Mouse (Mus musculus) inflammation-experienced regulatory T-cells, adult 16 weeks (primary cell): ENCODE results near the gene Nid1. TPM values are rescaled to one million over a fixed set of nuclear protein-coding genes. Genes with fewer than 3 reads are reported as not detected.

Experiments
- polyA plus RNA-seq: library from polyadenylated mRNA; unstranded; fragments of 100-300 nt; shearing (Covaris generic); gene quantifications from one replicate; pipeline ENCODE4 v1.2.1, GENCODE M21; 2017

The Nid1 gene
- polyA plus RNA-seq = 0.07 TPM

DNA sequence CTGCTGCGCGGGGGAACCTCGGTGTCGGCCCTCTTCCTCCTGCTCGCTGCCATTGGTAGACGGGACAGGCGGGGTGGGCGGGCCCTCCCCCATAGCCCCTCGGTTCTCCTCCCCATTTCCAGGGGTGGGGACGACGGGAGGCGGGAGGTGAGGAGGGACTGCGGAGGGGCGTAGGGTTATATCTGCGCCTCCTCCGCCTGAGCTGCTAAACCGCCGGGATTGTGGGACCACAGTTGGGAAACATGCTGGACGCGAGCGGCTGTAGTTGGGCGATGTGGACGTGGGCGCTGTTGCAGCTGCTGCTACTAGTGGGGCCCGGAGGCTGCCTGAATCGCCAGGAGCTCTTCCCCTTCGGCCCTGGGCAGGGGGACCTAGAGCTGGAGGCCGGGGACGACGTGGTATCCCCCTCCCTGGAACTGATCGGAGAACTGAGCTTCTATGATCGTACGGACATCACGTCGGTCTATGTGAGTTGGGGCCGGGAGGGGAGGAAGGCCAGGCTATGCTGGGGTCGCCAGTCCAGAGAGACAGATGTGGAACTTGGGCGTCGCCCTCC is at the start of gene Nid1:
Gene Nid1, plus strand, starts transcription at position 92 of the 556 bp plus-strand sequence.

DNA sequence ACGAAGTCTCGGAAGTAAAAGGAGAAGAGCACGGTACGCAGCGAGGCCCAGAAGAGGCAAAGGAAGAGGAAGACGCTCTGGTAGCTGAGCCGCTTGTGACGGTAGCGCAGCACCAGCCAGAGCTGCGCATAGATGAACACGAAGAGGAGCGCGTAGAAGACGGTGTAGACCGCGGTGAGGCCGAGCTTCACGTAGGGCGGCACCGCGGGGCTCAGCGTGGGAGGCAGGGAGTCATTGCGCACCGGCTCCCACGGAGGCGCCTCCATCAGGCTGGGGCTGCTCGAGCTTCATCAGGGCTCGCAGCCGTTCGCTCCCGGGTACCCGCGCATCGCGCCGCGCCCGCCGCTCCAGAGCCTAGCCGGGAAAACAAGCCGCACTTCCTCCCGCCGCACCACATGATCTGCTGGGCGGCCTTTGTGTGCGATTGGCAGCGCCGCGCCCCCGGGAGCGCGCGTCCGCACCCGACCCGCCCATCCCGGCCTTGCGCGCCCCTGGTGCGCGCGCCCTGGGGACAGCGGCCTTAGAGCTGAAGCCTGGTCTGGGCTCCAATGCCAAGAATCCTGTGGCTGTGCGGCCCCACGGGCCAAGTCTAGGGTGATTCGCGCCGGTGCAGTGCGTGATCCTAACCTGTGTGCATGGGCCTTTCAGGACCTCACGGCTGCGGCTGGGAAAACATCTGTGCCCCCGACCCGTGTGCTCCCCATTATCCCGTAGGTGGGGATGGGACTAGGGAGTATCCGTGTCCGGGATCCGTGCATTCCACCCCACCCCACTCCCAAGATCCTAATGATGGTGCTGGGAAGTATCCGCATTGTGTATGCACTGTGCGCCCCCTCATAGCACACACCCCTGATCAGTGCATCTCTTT is 43.9 kb upstream of the Nid1 start, which contains the start of gene Gpr137b:
Gene Gpr137b, minus strand, starts transcription at position 787 of the 868 bp plus-strand sequence.

Other genes with a start within 250 kb of the Nid1 start
- gene Gpr137b, start 43.5 kb upstream of the Nid1 start, polyA plus RNA-seq = 2.5 TPM
- 21.8 TPM for gene Lyst, start 152.8 kb downstream of the Nid1 start, polyA plus RNA-seq